Mouse (Mus musculus): ENCODE data around the gene Tas1r3.
A peak's percentile ranks its signal among the peaks of the same experiment; 100 is the strongest.

Tas1r3 gene

GRCm38 (mm10) chr4:155863001-155863400, at the start of gene Tas1r3:
TSS of gene Tas1r3 (minus strand) at chr4:155863362.
- no peak for DNase-seq (ENCODE audit: low read depth)

GRCm38 (mm10) chr4:155908751-155909150, 45.6 kb upstream of the Tas1r3 start:
- DNase-seq (ENCODE audit: low read depth), result no peak

GRCm38 (mm10) chr4:155908281-155908680, 45.1 kb upstream of the Tas1r3 start:
- no peak for DNase-seq (ENCODE audit: low read depth)

GRCm38 (mm10) chr4:155907003-155907402, 43.8 kb upstream of the Tas1r3 start:
- no peak for DNase-seq (ENCODE audit: low read depth)

- no peak for DNase-seq (ENCODE audit: low read depth)
Measured at GRCm38 (mm10) chr4:155906125-155906524, 43.0 kb upstream of the Tas1r3 start.

GRCm38 (mm10) chr4:155905634-155906033, 42.5 kb upstream of the Tas1r3 start:
- DNase-seq (ENCODE audit: low read depth), result no peak

GRCm38 (mm10) chr4:155904318-155905102, 41.3 kb upstream of the Tas1r3 start:
- DNase-seq (ENCODE audit: low read depth), result no peak

GRCm38 (mm10) chr4:155903246-155903645, 40.1 kb upstream of the Tas1r3 start:
- no peak for DNase-seq (ENCODE audit: low read depth)

GRCm38 (mm10) chr4:155901205-155901604, 38.0 kb upstream of the Tas1r3 start:
- DNase-seq (ENCODE audit: low read depth), result no peak

- no peak for DNase-seq (ENCODE audit: low read depth)
Measured at GRCm38 (mm10) chr4:155899355-155899754, 36.2 kb upstream of the Tas1r3 start.

- DNase-seq (ENCODE audit: low read depth), result no peak
Measured at GRCm38 (mm10) chr4:155898318-155898717, 35.2 kb upstream of the Tas1r3 start.

GRCm38 (mm10) chr4:155896461-155896860, 33.3 kb upstream of the Tas1r3 start:
- DNase-seq (ENCODE audit: low read depth), result no peak

- no peak for DNase-seq (ENCODE audit: low read depth)
Measured at GRCm38 (mm10) chr4:155895826-155896225, 32.7 kb upstream of the Tas1r3 start.

- no peak for DNase-seq (ENCODE audit: low read depth)
Measured at GRCm38 (mm10) chr4:155895216-155895615, 32.1 kb upstream of the Tas1r3 start.

- DNase-seq (ENCODE audit: low read depth), result peak; percentile 58
Measured at GRCm38 (mm10) chr4:155894311-155894881, 31.2 kb upstream of the Tas1r3 start.

GRCm38 (mm10) chr4:155893212-155893690, 30.1 kb upstream of the Tas1r3 start:
- DNase-seq (ENCODE audit: low read depth), result no peak

GRCm38 (mm10) chr4:155892438-155893211, 29.5 kb upstream of the Tas1r3 start:
- DNase-seq (ENCODE audit: low read depth), result no peak

- peak; percentile 64 for DNase-seq (ENCODE audit: low read depth)
Measured at GRCm38 (mm10) chr4:155892017-155892416, 28.9 kb upstream of the Tas1r3 start.

- peak; percentile 92 for DNase-seq (ENCODE audit: low read depth)
Measured at GRCm38 (mm10) chr4:155891551-155892001, 28.4 kb upstream of the Tas1r3 start, which contains the start of the genes Pusl1 and Acap3. TSS of gene Pusl1 (minus strand) at chr4:155891781. TSS of gene Acap3 (plus strand) at chr4:155891822.

- no peak for DNase-seq (ENCODE audit: low read depth)
Measured at GRCm38 (mm10) chr4:155891011-155891471, 27.9 kb upstream of the Tas1r3 start.

- DNase-seq (ENCODE audit: low read depth), result no peak
Measured at GRCm38 (mm10) chr4:155889316-155889715, 26.2 kb upstream of the Tas1r3 start.

- DNase-seq (ENCODE audit: low read depth), result no peak
Measured at GRCm38 (mm10) chr4:155888181-155888580, 25.0 kb upstream of the Tas1r3 start.

Data from c-Kit-positive CD71-positive TER-119-negative erythroid progenitor cells, embryonic 14.5 days (primary cell).